Mouse (Mus musculus) liver, adult 2 months (tissue): ENCODE measurements at regions not wholly inside any gene's neighbourhood (a gene's known extent, or its start where the extent isn't known, plus 50 kb on each side); places are given as distances from the start of the nearest gene placed in this dataset.

ENCODE experiments used
- CTCF ChIP-seq: fragments of 200-500 bp; IDR thresholded peaks from 2 replicates; pipeline ENCODE4 v1.5.1; 2011; ENCODE audit warnings: low read depth, low read length, control low read depth
- POLR2A ChIP-seq: fragments of 200-500 bp; IDR thresholded peaks from 2 replicates; pipeline ENCODE4 v1.6.1; 2011; ENCODE audit warnings: low read length, control low read depth; ENCODE audit not compliant: insufficient read depth; ENCODE audit errors: extremely low read depth

GRCm38 (mm10) chr4:94406922-94407321 lies 149.4 kb upstream of the Gm10306 start:
- TF ChIP-seq POLR2A (no peak), CTCF (no peak)
